Mouse (Mus musculus) embryonic facial prominence, embryonic 14.5 days (tissue): Measurements from ENCODE around the gene Pdlim7. TPM values are rescaled to one million over a fixed set of nuclear protein-coding genes. Genes with fewer than 3 reads are reported as not detected.
A peak's percentile ranks its signal among the peaks of the same experiment; 100 is the strongest.

Source experiments
- ATAC-seq: fragments of 200-750 bp; cut with Nextera tagmentation; 2 replicates; pipeline ENCODE4 v1.8.0; 2017; ENCODE audit warnings: low read depth, moderate number of reproducible peaks, moderate TSS enrichment
- DNase-seq: peaks from one replicate; pipeline ENCODE4 v3.0.0-alpha.2; 2015; ENCODE audit warnings: low spot score
- H3K27ac ChIP-seq: fragments of 300-500 bp; sonication (generic); replicated peaks from 2 replicates; pipeline ENCODE4 v1.5.1; 2014; ENCODE audit warnings: low read depth, mild to moderate bottlenecking, low read length, moderate library complexity
- H3K27me3 ChIP-seq: fragments of 300-500 bp; sonication (generic); replicated peaks from 2 replicates; pipeline ENCODE4 v1.6.1; 2014; ENCODE audit warnings: low read length; ENCODE audit not compliant: control insufficient read depth, insufficient read depth
- H3K36me3 ChIP-seq: fragments of 300-500 bp; sonication (generic); 2 replicates; pipeline ENCODE4 v1.6.1; 2014; ENCODE audit warnings: low read length, mixed read lengths; ENCODE audit not compliant: control insufficient read depth, insufficient read depth
- H3K4me1 ChIP-seq: fragments of 300-500 bp; sonication (generic); 2 replicates; pipeline ENCODE4 v1.6.1; 2014; ENCODE audit warnings: antibody characterized with exemption, low read length; ENCODE audit not compliant: control insufficient read depth, insufficient read depth
- H3K4me2 ChIP-seq: fragments of 300-500 bp; sonication (generic); 2 replicates; pipeline ENCODE4 v1.6.1; 2014; ENCODE audit warnings: low read depth, mild to moderate bottlenecking, low read length, moderate library complexity, mixed read lengths
- H3K4me3 ChIP-seq: fragments of 300-500 bp; sonication (generic); 2 replicates; pipeline ENCODE4 v1.5.1; 2014; ENCODE audit warnings: low read depth, mild to moderate bottlenecking, low read length
- H3K9ac ChIP-seq: fragments of 300-500 bp; sonication (generic); 2 replicates; pipeline ENCODE4 v1.6.1; 2014; ENCODE audit warnings: low read depth, mild to moderate bottlenecking, low read length, moderate library complexity, mixed read lengths
- H3K9me3 ChIP-seq: fragments of 300-500 bp; sonication (generic); 2 replicates; pipeline ENCODE4 v1.6.1; 2016; ENCODE audit warnings: low read length; ENCODE audit not compliant: control insufficient read depth
- WGBS: fragments of 180-500 bp; shearing (Covaris S2); extraction: QIAGEN DNeasy Blood & Tissue Kit; methylation state at CpG from one replicate; pipeline ENCODE4 v1.1.7; 2014; 5-methylcytosine and 5-hydroxymethylcytosine counted together
- polyA plus RNA-seq: library from polyadenylated mRNA; unstranded; fragments of >200 nt; fragmentation: Nextera tagmentation; extraction: Ambion mirVana; gene quantifications from 2 replicates; pipeline ENCODE4 v1.2.1, GENCODE M21; 2014

Gene Pdlim7
- polyA plus RNA-seq, 1 experiment from 2014 or later: 204 TPM

DNA sequence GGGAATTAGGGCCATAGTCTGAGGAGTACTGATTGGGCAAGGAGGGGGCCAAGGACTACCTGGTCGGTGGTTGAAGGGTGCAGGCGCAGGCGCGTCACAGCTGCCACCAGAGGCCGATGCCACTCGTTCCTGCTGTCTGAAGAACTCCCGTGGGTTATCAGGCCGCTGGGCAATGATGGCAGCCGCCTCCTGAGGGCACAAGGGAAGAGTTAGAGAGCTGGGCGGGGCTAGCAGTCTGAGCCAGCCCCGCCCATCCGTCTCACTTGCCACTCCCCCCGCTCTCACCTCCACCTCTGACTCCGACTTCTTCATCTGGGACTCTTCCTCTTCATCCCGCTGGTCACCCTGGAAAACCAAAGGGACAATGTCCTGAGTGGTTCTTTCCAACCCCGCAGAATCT lies 36.0 kb downstream of the Pdlim7 start:
- DNase-seq: no peak
- peaks cover 87% of the 10 kb centered on the region for H3K36me3 ChIP-seq
- no peak overlapping the region for H3K27ac ChIP-seq
- no peak overlapping the region for H3K4me3 ChIP-seq
- H3K27me3 ChIP-seq: no peaks in the 10 kb centered on the region
- H3K4me2 ChIP-seq: no peak overlapping the region
- WGBS: 79% methylated on average over 13 of the region's 16 CpGs
- H3K9me3 ChIP-seq: no peaks in the 10 kb centered on the region
- no peak for ATAC-seq
- H3K9ac ChIP-seq: no peak overlapping the region
- peaks cover 5% of the 10 kb centered on the region; the same call in 1 of the 2 replicates for H3K4me1 ChIP-seq

DNA sequence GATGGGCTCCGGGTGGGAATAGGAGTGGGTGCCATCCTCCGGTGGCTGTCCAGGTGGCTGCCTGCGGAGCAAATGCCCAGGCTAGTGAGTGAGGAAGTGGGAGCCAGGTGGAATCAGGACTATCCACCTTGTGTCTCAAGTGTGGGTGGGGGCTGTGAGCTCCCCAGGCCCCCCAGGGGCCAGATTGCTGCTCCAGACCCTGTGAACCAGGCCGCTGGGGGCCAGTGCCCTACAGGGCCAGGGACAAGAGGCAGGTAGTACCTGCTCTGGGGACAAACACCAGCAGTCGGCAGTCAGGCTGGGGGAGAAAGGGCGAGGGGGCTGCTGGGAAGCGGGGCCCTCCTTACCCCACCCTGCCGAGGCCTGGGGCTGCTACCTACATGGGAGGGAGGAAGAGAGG lies 37.2 kb downstream of the Pdlim7 start:
- Histone ChIP-seq H3K4me2 (no peak overlapping the region), H3K9me3 (no peaks in the 10 kb centered on the region), H3K36me3 (peaks cover 75% of the 10 kb centered on the region), H3K9ac (no peak overlapping the region), H3K4me1 (peaks cover 5% of the 10 kb centered on the region; the same call in 1 of the 2 replicates), H3K4me3 (no peak overlapping the region), H3K27ac (no peak overlapping the region), H3K27me3 (no peaks in the 10 kb centered on the region)
- ATAC-seq (no peak), DNase-seq (no peak)
- 94% methylated on average over 7 of the region's 8 CpGs for WGBS

DNA sequence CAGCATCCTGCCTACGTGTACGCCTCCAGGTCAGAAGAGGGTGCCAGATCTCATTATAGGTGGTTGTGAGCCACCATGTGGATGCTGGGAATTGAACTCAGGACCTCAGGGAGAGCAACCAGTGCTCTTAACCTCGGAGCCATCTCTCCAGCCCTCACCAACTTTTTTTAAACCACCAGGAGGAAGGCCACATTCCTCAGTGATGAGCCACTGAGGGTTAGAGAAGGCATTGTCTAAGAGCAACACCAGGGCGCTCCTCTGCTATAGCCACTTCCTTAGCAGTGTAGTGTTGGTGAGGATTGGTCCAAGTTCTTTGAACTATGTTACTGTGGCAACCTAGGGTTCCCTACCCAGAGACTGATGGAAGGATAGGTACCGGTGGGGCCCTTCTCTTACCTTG lies 37.7 kb downstream of the Pdlim7 start:
- 93% methylated on average over 5 of the region's 5 CpGs for WGBS
- Histone ChIP-seq H3K27ac (no peak overlapping the region), H3K27me3 (no peaks in the 10 kb centered on the region), H3K9ac (no peak overlapping the region), H3K4me2 (no peak overlapping the region), H3K4me1 (peaks cover 10% of the 10 kb centered on the region), H3K9me3 (no peaks in the 10 kb centered on the region), H3K4me3 (no peak overlapping the region), H3K36me3 (peaks cover 70% of the 10 kb centered on the region)
- ATAC-seq: no peak
- DNase-seq: no peak

DNA sequence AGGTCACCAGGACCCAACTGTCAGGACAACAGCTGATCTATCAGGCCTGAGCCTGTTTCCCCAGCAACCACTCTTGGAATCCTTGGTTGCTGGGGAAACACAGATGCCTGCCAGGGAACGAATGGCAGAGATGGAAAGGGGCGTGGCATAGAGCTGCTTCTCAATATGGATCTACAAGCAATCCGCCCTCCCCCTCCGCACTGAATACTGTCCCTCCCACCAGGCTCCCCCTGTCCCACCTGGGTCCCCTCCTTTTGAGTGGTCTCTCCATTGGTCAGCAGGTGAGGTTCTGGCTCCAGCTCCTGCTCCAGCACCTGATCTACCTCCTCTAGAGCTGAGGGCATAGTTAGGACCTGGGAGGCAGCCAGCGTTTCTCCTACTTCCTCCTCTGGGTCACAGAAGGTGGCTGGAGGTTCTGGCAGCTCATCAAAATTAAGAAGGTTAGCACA lies 38.8 kb downstream of the Pdlim7 start:
- no peak overlapping the region for H3K4me2 ChIP-seq
- no peaks in the 10 kb centered on the region for H3K27me3 ChIP-seq
- peaks cover 13% of the 10 kb centered on the region for H3K4me1 ChIP-seq
- no peak overlapping the region for H3K27ac ChIP-seq
- no peak for ATAC-seq
- H3K36me3 ChIP-seq: peaks cover 58% of the 10 kb centered on the region
- H3K9ac ChIP-seq: no peak overlapping the region
- no peaks in the 10 kb centered on the region for H3K9me3 ChIP-seq
- H3K4me3 ChIP-seq: no peak overlapping the region
- WGBS: 52% methylated on average over 5 of the region's 5 CpGs
- DNase-seq: peak; percentile 68

GRCm38 (mm10) chr13:55473961-55474360 lies 39.5 kb downstream of the Pdlim7 start:
- H3K36me3 ChIP-seq: peaks cover 52% of the 10 kb centered on the region
- no peak overlapping the region for H3K4me2 ChIP-seq
- H3K9me3 ChIP-seq: no peaks in the 10 kb centered on the region
- no peak overlapping the region for H3K4me3 ChIP-seq
- H3K4me1 ChIP-seq: peaks cover 13% of the 10 kb centered on the region
- ATAC-seq (no peak), DNase-seq (no peak)
- 67% methylated on average over 11 of the region's 11 CpGs for WGBS
- H3K27ac ChIP-seq: no peak overlapping the region
- no peak overlapping the region for H3K9ac ChIP-seq
- no peaks in the 10 kb centered on the region for H3K27me3 ChIP-seq

DNA sequence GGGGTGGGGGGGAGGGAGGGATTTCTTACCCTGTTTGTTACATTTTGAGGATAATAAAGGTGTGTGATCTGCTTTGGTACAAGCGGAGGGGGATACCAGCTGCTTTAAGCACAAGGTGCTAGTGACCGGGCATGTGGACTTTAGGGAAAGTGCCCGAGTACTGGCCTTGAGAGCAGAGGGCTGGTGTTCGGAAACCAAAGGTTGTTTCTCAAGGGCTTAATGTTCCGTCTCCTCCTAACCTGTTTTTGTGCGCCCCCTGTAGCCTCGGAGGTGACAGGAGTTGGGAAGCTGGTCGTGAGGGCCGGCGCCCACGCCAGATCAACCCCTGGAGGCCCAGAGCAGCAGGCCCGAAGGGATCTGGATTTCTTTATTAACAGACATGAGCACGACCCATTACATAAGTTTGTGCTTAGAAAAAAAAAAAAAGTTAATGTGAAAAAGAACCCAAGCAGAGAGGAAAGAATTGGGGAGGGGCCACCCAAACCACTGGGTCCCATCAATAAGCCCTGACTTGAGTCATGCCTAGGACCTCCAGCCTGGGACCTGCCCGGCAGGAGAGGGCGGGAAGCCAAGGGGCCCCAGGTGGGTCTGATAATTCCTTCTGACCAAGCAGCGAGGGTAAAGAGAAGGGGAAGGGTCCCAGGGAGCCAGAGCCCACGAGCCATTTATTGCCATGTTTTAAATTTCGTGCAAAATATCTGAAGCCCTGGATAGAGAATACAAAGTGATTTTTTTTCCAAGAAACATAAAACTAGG lies 40.2 kb downstream of the Pdlim7 start:
- no peak for ATAC-seq
- DNase-seq: no peak
- WGBS: 17% methylated on average over 18 of the region's 18 CpGs
- H3K27me3 ChIP-seq: no peaks in the 10 kb centered on the region
- H3K9me3 ChIP-seq: no peaks in the 10 kb centered on the region
- peak overlapping the region; percentile 100 for H3K4me2 ChIP-seq
- peak overlapping the region; percentile 64 for H3K4me3 ChIP-seq
- peaks cover 47% of the 10 kb centered on the region for H3K36me3 ChIP-seq
- H3K9ac ChIP-seq: peak overlapping the region; percentile 79
- peak overlapping the region; percentile 84 for H3K27ac ChIP-seq
- H3K4me1 ChIP-seq: peaks cover 13% of the 10 kb centered on the region

GRCm38 (mm10) chr13:55472132-55473022 lies 41.1 kb downstream of the Pdlim7 start:
- peak overlapping the region; percentile 100 for H3K4me2 ChIP-seq
- no peaks in the 10 kb centered on the region for H3K27me3 ChIP-seq
- ATAC-seq: peak; percentile 45
- H3K4me1 ChIP-seq: peaks cover 13% of the 10 kb centered on the region
- peak overlapping the region; percentile 84 for H3K27ac ChIP-seq
- peak overlapping the region; percentile 64 for H3K4me3 ChIP-seq
- no peaks in the 10 kb centered on the region for H3K9me3 ChIP-seq
- peaks cover 38% of the 10 kb centered on the region for H3K36me3 ChIP-seq
- DNase-seq: peak; percentile 68
- WGBS: 2% methylated on average over 41 of the region's 103 CpGs
- peak overlapping the region; percentile 79 for H3K9ac ChIP-seq

GRCm38 (mm10) chr13:55471819-55472131 lies 41.7 kb downstream of the Pdlim7 start:
- peaks cover 32% of the 10 kb centered on the region for H3K36me3 ChIP-seq

More at GRCm38 (mm10) chr13:55471819-55472131, 41.7 kb downstream of the Pdlim7 start:
- ATAC-seq (no peak; the same call in 1 of the 2 replicates), DNase-seq (no peak)
- Histone ChIP-seq H3K27me3 (no peaks in the 10 kb centered on the region), H3K9ac (peak overlapping the region; percentile 79), H3K27ac (peak overlapping the region; percentile 84), H3K4me2 (peak overlapping the region; percentile 100), H3K9me3 (no peaks in the 10 kb centered on the region), H3K4me1 (peaks cover 13% of the 10 kb centered on the region), H3K4me3 (peak overlapping the region; percentile 64)
- WGBS: 1% methylated on average over 17 of the region's 31 CpGs
